Mouse (Mus musculus) MEL (cell line): ENCODE results near the gene Adam12. TPM values are rescaled to one million over a fixed set of nuclear protein-coding genes. Genes with fewer than 3 reads are reported as not detected.

Source experiments
- DNase-seq: peaks from one replicate; pipeline ENCODE4 v3.0.0; 2011; ENCODE audit warnings: low read depth, low spot score
- H3K27ac ChIP-seq: 2 replicates; pipeline ENCODE4 v1.5.1; 2012; ENCODE audit warnings: low read depth, mild to moderate bottlenecking, control low read depth, low read length, moderate library complexity; ENCODE audit not compliant: control insufficient read depth
- H3K27me3 ChIP-seq, 2 experiments: fragments of 150-350 bp in 1 of 2; sonication (generic) in 1 of 2; 2 replicates each; pipeline ENCODE4 v1.6.1; 2012; ENCODE audit warnings: low read length in 2 of 2, mild to moderate bottlenecking in 2 of 2, improper control_type of control experiment in 1 of 2, moderate library complexity in 1 of 2; ENCODE audit not compliant: insufficient read depth in 2 of 2, control insufficient read depth in 1 of 2
- H3K36me3 ChIP-seq, 2 experiments: 2 replicates each; pipeline ENCODE4 v1.6.1; 2012 to 2014; ENCODE audit warnings: low read length in 2 of 2, improper control_type of control experiment in 1 of 2, inconsistent platforms in 1 of 2, mild to moderate bottlenecking in 1 of 2; ENCODE audit not compliant: insufficient read depth in 2 of 2, control insufficient read depth in 1 of 2
- H3K4me1 ChIP-seq, 2 experiments: fragments of 150-350 bp in 1 of 2; sonication (generic) in 1 of 2; 2 replicates each; pipeline ENCODE4 v1.6.1; 2012; ENCODE audit warnings: low read length in 2 of 2, improper control_type of control experiment in 1 of 2, mild to moderate bottlenecking in 1 of 2; ENCODE audit not compliant: insufficient read depth in 2 of 2, control insufficient read depth in 1 of 2
- H3K4me3 ChIP-seq, 2 experiments: fragments of 150-350 bp in 1 of 2; sonication (generic) in 1 of 2; 2 replicates each; pipeline ENCODE4 v1.5.1; 2012; ENCODE audit warnings: low read depth in 2 of 2, low read length in 2 of 2, mild to moderate bottlenecking in 2 of 2, moderate library complexity in 2 of 2, control low read depth in 1 of 2, improper control_type of control experiment in 1 of 2; ENCODE audit not compliant: control insufficient read depth in 1 of 2, insufficient read depth in 1 of 2
- H3K79me2 ChIP-seq: 2 replicates; pipeline ENCODE4 v1.6.1; 2012; ENCODE audit warnings: mild to moderate bottlenecking, low read length, moderate library complexity; ENCODE audit not compliant: control insufficient read depth, poor library complexity, insufficient read depth
- H3K9ac ChIP-seq: 2 replicates; pipeline ENCODE4 v1.6.1; 2012; ENCODE audit warnings: low read depth, mild to moderate bottlenecking, control low read depth, low read length, moderate library complexity; ENCODE audit not compliant: control insufficient read depth, poor library complexity, severe bottlenecking
- H3K9me3 ChIP-seq: fragments of 150-350 bp; sonication (generic); replicated peaks from 2 replicates; pipeline ENCODE4 v1.6.1; 2012; ENCODE audit warnings: mild to moderate bottlenecking, low read length, improper control_type of control experiment, moderate library complexity; ENCODE audit not compliant: insufficient read depth
- BHLHE40 ChIP-seq: IDR thresholded peaks from 2 replicates; pipeline ENCODE4 v1.6.1; 2012; ENCODE audit warnings: low read depth, mild to moderate bottlenecking, inconsistent platforms, low read length, improper control_type of control experiment, borderline replicate concordance
- CHD1 ChIP-seq: IDR thresholded peaks from 2 replicates; pipeline ENCODE4 v1.6.1; 2012; ENCODE audit warnings: low read depth, mild to moderate bottlenecking, inconsistent platforms, low read length, improper control_type of control experiment
- GABPA ChIP-seq: IDR thresholded peaks from 2 replicates; pipeline ENCODE4 v1.6.1; 2012; ENCODE audit warnings: low read depth, mild to moderate bottlenecking, inconsistent platforms, low read length, improper control_type of control experiment, moderate library complexity
- JUND ChIP-seq: IDR thresholded peaks from 2 replicates; pipeline ENCODE4 v1.6.1; 2011; ENCODE audit warnings: low read depth, mild to moderate bottlenecking, improper control_type of control experiment, low read length
- MAFK ChIP-seq: IDR thresholded peaks from 2 replicates; pipeline ENCODE4 v1.6.1; 2011; ENCODE audit warnings: low read depth, mild to moderate bottlenecking, low read length, improper control_type of control experiment, borderline replicate concordance
- MAX ChIP-seq: IDR thresholded peaks from 2 replicates; pipeline ENCODE4 v1.6.1; 2011; ENCODE audit warnings: low read length, improper control_type of control experiment
- MEF2A ChIP-seq: IDR thresholded peaks from 2 replicates; pipeline ENCODE4 v1.6.1; 2014; ENCODE audit warnings: low read depth, mild to moderate bottlenecking, inconsistent platforms, low read length, improper control_type of control experiment; ENCODE audit not compliant: poor library complexity, insufficient replicate concordance, severe bottlenecking; ENCODE audit errors: extremely low read depth
- MYB ChIP-seq: IDR thresholded peaks from 2 replicates; pipeline ENCODE4 v1.6.1; 2011; ENCODE audit warnings: mild to moderate bottlenecking, low read depth, low read length, improper control_type of control experiment
- MYC ChIP-seq: IDR thresholded peaks from 2 replicates; pipeline ENCODE4 v1.6.1; 2011; ENCODE audit warnings: low read depth, mild to moderate bottlenecking, low read length, improper control_type of control experiment, moderate library complexity
- NELFE ChIP-seq: IDR thresholded peaks from 2 replicates; pipeline ENCODE4 v1.6.1; 2011; ENCODE audit warnings: low read depth, low read length, improper control_type of control experiment
- NRF1 ChIP-seq: IDR thresholded peaks from 2 replicates; pipeline ENCODE4 v1.6.1; 2014; ENCODE audit warnings: low read depth, mild to moderate bottlenecking, inconsistent platforms, low read length, improper control_type of control experiment, moderate library complexity; ENCODE audit not compliant: poor library complexity, insufficient read depth, severe bottlenecking
- POLR2A ChIP-seq, 2 experiments: IDR thresholded peaks; 2 replicates each; pipeline ENCODE4 v1.6.1; 2011 to 2012; ENCODE audit warnings: low read length in 2 of 2, mild to moderate bottlenecking in 2 of 2, control low read depth in 1 of 2, improper control_type of control experiment in 1 of 2, low read depth in 1 of 2, moderate library complexity in 1 of 2; ENCODE audit not compliant: control insufficient read depth in 1 of 2, insufficient read depth in 1 of 2, poor library complexity in 1 of 2
- POLR2AphosphoS5 ChIP-seq: IDR thresholded peaks from 2 replicates; pipeline ENCODE4 v1.6.1; 2012; ENCODE audit warnings: low read depth, borderline replicate concordance, mild to moderate bottlenecking, inconsistent platforms, low read length, moderate library complexity, mixed read lengths
- SIN3A ChIP-seq: IDR thresholded peaks from 2 replicates; pipeline ENCODE4 v1.6.1; 2012; ENCODE audit warnings: low read length, improper control_type of control experiment, inconsistent platforms
- TBP ChIP-seq: IDR thresholded peaks from 2 replicates; pipeline ENCODE4 v1.8.0; 2011; ENCODE audit warnings: low read depth, low read length, improper control_type of control experiment
- USF2 ChIP-seq, 2 experiments: IDR thresholded peaks; 2 replicates each; pipeline ENCODE4 v1.6.1; 2011 to 2012; ENCODE audit warnings: improper control_type of control experiment in 2 of 2, low read length in 2 of 2, borderline replicate concordance in 1 of 2, inconsistent platforms in 1 of 2, low read depth in 1 of 2, mild to moderate bottlenecking in 1 of 2; ENCODE audit not compliant: insufficient read depth in 1 of 2
- ZC3H11A ChIP-seq: IDR thresholded peaks from 2 replicates; pipeline ENCODE4 v1.6.1; 2012; ENCODE audit warnings: low read depth, mild to moderate bottlenecking, inconsistent platforms, low read length, improper control_type of control experiment
- ZKSCAN1 ChIP-seq: IDR thresholded peaks from 2 replicates; pipeline ENCODE4 v1.6.1; 2012; ENCODE audit warnings: low read depth, mild to moderate bottlenecking, inconsistent platforms, low read length, improper control_type of control experiment, moderate library complexity
- ZNF384 ChIP-seq: IDR thresholded peaks from 2 replicates; pipeline ENCODE4 v1.6.1; 2012; ENCODE audit warnings: low read depth, mild to moderate bottlenecking, inconsistent platforms, low read length, improper control_type of control experiment
- polyA plus RNA-seq, 2 experiments: library from polyadenylated mRNA; stranded (reverse) in 1 of 2; unstranded in 1 of 2; fragments of >175 nt in 1 of 2; fragments of >200 nt in 1 of 2; gene quantifications; 2 replicates each; pipeline versions ENCODE4 v1.2.1 to v1.2.4; 2012; ENCODE audit warnings: low replicate concordance in 2 of 2, low read depth in 1 of 2; ENCODE audit not compliant: insufficient read length in 2 of 2, insufficient read depth in 1 of 2, missing spikeins in 1 of 2
- total RNA-seq: library from RNA; depleted of rRNA; stranded (reverse); fragments of 300-350 nt; gene quantifications from 2 replicates; pipeline ENCODE4 v1.2.3, GENCODE M21; 2012

Gene Adam12
- total and polyA plus RNA-seq, 3 experiments: not detected

DNA sequence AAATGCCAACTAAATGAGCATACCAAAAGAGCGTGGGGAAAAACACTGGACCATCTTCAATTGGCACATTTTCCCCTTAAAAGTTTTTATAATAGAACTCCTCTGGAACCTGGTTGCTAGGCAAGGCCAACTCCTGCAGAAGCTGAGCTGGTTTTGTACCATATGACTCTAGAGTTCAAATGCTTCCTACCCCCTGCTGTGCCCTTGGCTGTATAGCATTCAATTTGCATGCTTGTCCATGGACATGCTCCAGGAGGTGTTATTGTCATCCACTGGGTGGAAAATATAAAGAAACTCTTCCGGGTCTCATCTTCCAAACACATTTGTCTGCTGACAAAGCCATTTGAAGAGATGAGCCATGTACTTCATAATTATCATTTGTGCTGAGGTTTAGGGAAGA is 68.2 kb downstream of the Adam12 start:
- H3K36me3 ChIP-seq: no peaks in the 10 kb centered on the region
- H3K79me2 ChIP-seq: no peaks in the 10 kb centered on the region
- H3K4me3 ChIP-seq: no peak overlapping the region
- H3K27ac ChIP-seq: no peak overlapping the region
- no peak for DNase-seq
- H3K9me3 ChIP-seq: no peaks in the 10 kb centered on the region
- no peak overlapping the region for H3K9ac ChIP-seq
- no peaks in the 10 kb centered on the region for H3K27me3 ChIP-seq
- no peak for TF ChIP-seq MAFK
- no peak for TF ChIP-seq MAX
- TF ChIP-seq POLR2A (IDR thresholded peaks at IDR 0.05; ENCODE audit: control insufficient read depth in 1 of 2, insufficient read depth in 1 of 2, low read depth in 1 of 2, low read length in 2 of 2, poor library complexity in 1 of 2): no peak
- no peak for TF ChIP-seq CHD1
- TF ChIP-seq TBP: no peak
- TF ChIP-seq MYB: no peak
- TF ChIP-seq, all 39 proteins: peak for 0
- no peaks in the 10 kb centered on the region for H3K4me1 ChIP-seq

- no peaks in the 10 kb centered on the region for H3K36me3 ChIP-seq
- no peaks in the 10 kb centered on the region for H3K27me3 ChIP-seq
- no peak for DNase-seq
- H3K4me1 ChIP-seq: no peaks in the 10 kb centered on the region
- H3K9ac ChIP-seq: no peak overlapping the region
- H3K79me2 ChIP-seq: no peaks in the 10 kb centered on the region
- H3K27ac ChIP-seq: no peak overlapping the region
- no peaks in the 10 kb centered on the region for H3K9me3 ChIP-seq
- TF ChIP-seq MEF2A (no peak), JUND (no peak), MAX (no peak), MAFK (no peak), GABPA (no peak), USF2 (IDR thresholded peaks at IDR 0.05; ENCODE audit: borderline replicate concordance in 1 of 2, insufficient read depth in 1 of 2, low read depth in 1 of 2, low read length in 2 of 2) (no peak), MYC (no peak), ZC3H11A (no peak), ZNF384 (no peak), POLR2AphosphoS5 (no peak), NRF1 (no peak), NELFE (no peak), SIN3A (no peak), BHLHE40 (no peak), ZKSCAN1 (no peak)
- no peak overlapping the region for H3K4me3 ChIP-seq
These were observed 69.1 kb downstream of the Adam12 start for GRCm38 (mm10) chr7:134162886-134163285.
